In the genomic region with DNA sequence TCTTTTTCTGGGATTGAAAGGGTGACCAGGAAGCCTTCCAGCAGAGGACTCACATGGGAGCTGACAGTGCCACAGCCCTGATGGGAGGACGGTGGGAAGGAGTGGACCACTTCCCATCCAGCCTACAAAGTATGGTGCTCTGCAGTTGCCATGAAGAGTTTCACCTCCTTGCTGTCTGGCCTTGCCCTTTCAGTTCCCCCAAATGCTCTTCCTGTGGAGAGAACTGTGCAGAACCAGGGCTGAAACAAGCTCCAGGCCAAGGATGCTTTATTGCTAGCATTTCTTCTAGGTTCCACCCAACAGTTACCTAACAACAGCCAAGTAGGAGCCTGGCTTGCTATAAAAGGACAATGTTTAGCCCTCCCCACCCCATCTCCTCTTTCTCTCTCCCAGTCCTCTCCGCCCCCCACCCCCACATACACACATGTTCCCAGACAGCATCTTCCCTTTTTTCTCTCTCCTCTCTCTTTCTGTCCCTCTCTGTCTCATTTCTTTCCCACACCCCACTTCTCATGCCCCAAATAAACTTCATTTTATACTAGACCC, we compare ENCODE assay signal across 19 mouse cellular contexts. TPM values are rescaled to one million over a fixed set of nuclear protein-coding genes. Genes with fewer than 3 reads are reported as not detected.
DNase-seq lines count a peak whose midpoint lies in the region; ATAC-seq and TF ChIP-seq lines count a peak whose summit lies in the region.
"Had no signal": no experiment of that assay in that cellular context is flagged by ENCODE, and none has a peak within 500 bp of the region (broad histone marks: within the 10 kb centered on the region; RNA-seq: fewer than 3 reads in every experiment).

No protein-coding gene starts in this region.

- H3K27me3 ChIP-seq in embryonic facial prominence, embryonic 13.5 days = no peaks in the 10 kb centered on the region
- no peaks in the 10 kb centered on the region for H3K27me3 ChIP-seq in embryonic facial prominence, embryonic 10.5 days (replicated peaks; ENCODE audit: low read depth, poor library complexity, severe bottlenecking)
- H3K27me3 ChIP-seq in forebrain, embryonic 13.5 days = no peaks in the 10 kb centered on the region
- H3K27me3 ChIP-seq: forebrain, embryonic 12.5 days; liver, embryonic 15.5 days; midbrain, embryonic 15.5 days; stomach, embryonic 15.5 days had no signal

- TF ChIP-seq CTCF in left cerebral cortex, adult 2 months (IDR thresholded peaks at IDR 0.05) = no peak
- no peak for TF ChIP-seq CTCF in bone marrow macrophage, adult 2 months (IDR thresholded peaks at IDR 0.05; ENCODE audit: low read depth, low read length)

- intact Hi-C loops in left cerebral cortex, adult 2 months (cut with DNase I) = no loop called here
- intact Hi-C loops in left cerebral cortex, postnatal 14 days (cut with DNase I) = no loop called here

- 0 out of 2 replicates have a peak overlapping the region, but pooled peaks have one; percentile 3 for H3K9ac ChIP-seq in embryonic facial prominence, embryonic 13.5 days
- H3K9ac ChIP-seq in forebrain, embryonic 13.5 days = no peak overlapping the region
- H3K9ac ChIP-seq: forebrain, embryonic 12.5 days; liver, embryonic 15.5 days; midbrain, embryonic 15.5 days; stomach, embryonic 15.5 days had no signal

- no peak for DNase-seq in embryonic facial prominence, embryonic 10.5 days (ENCODE audit: low spot score)
- no peak for DNase-seq in left cerebral cortex, adult 2 months (ENCODE audit: extremely low spot score in 1 of 2, low spot score in 2 of 2)
- no peak for DNase-seq in left cerebral cortex, postnatal 14 days (ENCODE audit: low spot score in 2 of 2)
- DNase-seq: cerebellum, adult 11 months; heart, postnatal 4 days; kidney, adult 2 months; lung, postnatal 14 days; thymus, postnatal 25 days had no signal

- H3K4me1 ChIP-seq in embryonic facial prominence, embryonic 13.5 days = peaks cover 53% of the 10 kb centered on the region
- H3K4me1 ChIP-seq in embryonic facial prominence, embryonic 10.5 days = peaks cover 46% of the 10 kb centered on the region
- H3K4me1 ChIP-seq in bone marrow macrophage, adult 2 months (ENCODE audit: control insufficient read depth, insufficient read depth, low read length) = peaks cover 44% of the 10 kb centered on the region
- no peaks in the 10 kb centered on the region for H3K4me1 ChIP-seq in forebrain, embryonic 13.5 days
- H3K4me1 ChIP-seq: forebrain, embryonic 12.5 days; midbrain, embryonic 15.5 days had no signal

- no peak for ATAC-seq in embryonic facial prominence, embryonic 13.5 days (ENCODE audit: insufficient number of reproducible peaks, insufficient read depth, low FRiP score, low TSS enrichment, low read depth)
- peak; percentile 53 for ATAC-seq in megakaryocyte, adult 5-6 weeks (ENCODE audit: poor library complexity, severe bottlenecking)
- ATAC-seq in megakaryocyte-erythroid progenitor cell, adult 5-6 weeks (replicated peaks; ENCODE audit: low FRiP score, low TSS enrichment, poor library complexity, severe bottlenecking) = no peak
- ATAC-seq in forebrain, embryonic 13.5 days = no peak
- ATAC-seq: hindbrain, postnatal 0 days; midbrain, embryonic 15.5 days had no signal

- H3K36me3 ChIP-seq in embryonic facial prominence, embryonic 13.5 days = peaks cover 10% of the 10 kb centered on the region; the same call in 1 of the 2 replicates
- peaks cover 16% of the 10 kb centered on the region for H3K36me3 ChIP-seq in embryonic facial prominence, embryonic 10.5 days (replicated peaks)
- H3K36me3 ChIP-seq in forebrain, embryonic 13.5 days (ENCODE audit: poor library complexity, severe bottlenecking) = no peaks in the 10 kb centered on the region
- H3K36me3 ChIP-seq: forebrain, embryonic 12.5 days; liver, embryonic 15.5 days; midbrain, embryonic 15.5 days; stomach, embryonic 15.5 days had no signal

- no peak overlapping the region for H3K4me3 ChIP-seq in embryonic facial prominence, embryonic 13.5 days
- H3K4me3 ChIP-seq in embryonic facial prominence, embryonic 10.5 days = no peak overlapping the region
- H3K4me3 ChIP-seq in left cerebral cortex, adult 2 months = no peak overlapping the region
- no peak overlapping the region for H3K4me3 ChIP-seq in bone marrow macrophage, adult 2 months (ENCODE audit: insufficient read depth, low read length)
- no peak overlapping the region for H3K4me3 ChIP-seq in forebrain, embryonic 13.5 days
- H3K4me3 ChIP-seq: forebrain, embryonic 12.5 days; liver, embryonic 15.5 days; midbrain, embryonic 15.5 days; stomach, embryonic 15.5 days had no signal

- no peak overlapping the region for H3K4me2 ChIP-seq in embryonic facial prominence, embryonic 13.5 days
- H3K4me2 ChIP-seq in forebrain, embryonic 13.5 days = no peak overlapping the region
- H3K4me2 ChIP-seq: forebrain, embryonic 12.5 days; heart, embryonic 11.5 days; liver, embryonic 15.5 days; midbrain, embryonic 15.5 days; stomach, embryonic 15.5 days had no signal

- no peak for TF ChIP-seq POLR2A in bone marrow macrophage, adult 2 months (IDR thresholded peaks at IDR 0.05; ENCODE audit: borderline replicate concordance, low read depth, low read length)

- 88% methylated on average over 2 of the region's 2 CpGs for WGBS in embryonic facial prominence, embryonic 13.5 days
- WGBS in embryonic facial prominence, embryonic 10.5 days = 93% methylated on average over 2 of the region's 2 CpGs
- WGBS in forebrain, embryonic 13.5 days = 97% methylated on average over 2 of the region's 2 CpGs

- no peaks in the 10 kb centered on the region for H3K9me3 ChIP-seq in embryonic facial prominence, embryonic 13.5 days
- no peaks in the 10 kb centered on the region for H3K9me3 ChIP-seq in embryonic facial prominence, embryonic 10.5 days
- no peaks in the 10 kb centered on the region for H3K9me3 ChIP-seq in forebrain, embryonic 13.5 days (replicated peaks)
- H3K9me3 ChIP-seq: forebrain, embryonic 12.5 days; liver, embryonic 15.5 days; midbrain, embryonic 15.5 days; stomach, embryonic 15.5 days had no signal

- peak overlapping the region; percentile 39; the same call in 1 of the 2 replicates for H3K27ac ChIP-seq in embryonic facial prominence, embryonic 13.5 days
- no peak overlapping the region for H3K27ac ChIP-seq in embryonic facial prominence, embryonic 10.5 days (replicated peaks)
- H3K27ac ChIP-seq in left cerebral cortex, adult 2 months = peak overlapping the region; percentile 37; the same call in 1 of the 2 replicates
- peak overlapping the region; percentile 63 for H3K27ac ChIP-seq in bone marrow macrophage, adult 2 months (ENCODE audit: insufficient read depth, low read depth, low read length)
- H3K27ac ChIP-seq in forebrain, embryonic 13.5 days = no peak overlapping the region
- H3K27ac ChIP-seq: forebrain, embryonic 12.5 days; hindbrain, postnatal 0 days; midbrain, embryonic 15.5 days; stomach, embryonic 15.5 days had no signal

RNA-seq across cellular contexts. Expression of a gene that starts 16.3 kb away (rescaled TPM):
- polyA plus RNA-seq in embryonic facial prominence, embryonic 13.5 days (2015; fragmentation: Nextera tagmentation; extraction: Ambion mirVana) = 19.9 and 23.4 TPM in 2 replicates
- 12.0 and 12.7 TPM in 2 replicates for polyA plus RNA-seq in embryonic facial prominence, embryonic 10.5 days (2016; fragmentation: Nextera tagmentation; extraction: Ambion mirVana)
- total RNA-seq in left cerebral cortex, adult 2 months (2021) = 1 to 10 TPM; 7.4 to 7.9 TPM
- 1 to 10 TPM; 8.2 to 8.5 TPM for total RNA-seq in left cerebral cortex, postnatal 14 days (2021)
- 114 and 143 TPM in 2 replicates for polyA plus RNA-seq in bone marrow macrophage, adult 2 months (2012; ENCODE audit: insufficient read depth, insufficient read length, missing spikeins)
- total RNA-seq in megakaryocyte, adult 5-6 weeks (2015) = 123 and 139 TPM in 2 replicates
- 37.4 and 55.2 TPM in 2 replicates for total RNA-seq in megakaryocyte, adult 5-6 weeks (2017)
- total RNA-seq in megakaryocyte-erythroid progenitor cell, adult 5-6 weeks (2014; fragmentation: Nextera tagmentation) = 7.7 and 14.0 TPM in 2 replicates
- 3.9 and 9.6 TPM in 2 replicates for total RNA-seq in megakaryocyte-erythroid progenitor cell, adult 5-6 weeks (2017)
- polyA plus RNA-seq in forebrain, embryonic 13.5 days (2015; fragmentation: Nextera tagmentation; extraction: Ambion mirVana) = 2.4 and 2.8 TPM in 2 replicates

Comparison
In these comparisons a context has a peak if more than half of its experiments do, and no peak if none do; other contexts are left out.
1. H3K27ac ChIP-seq: peak in embryonic facial prominence, embryonic 13.5 days (single experiment), left cerebral cortex, adult 2 months (single experiment) and bone marrow macrophage, adult 2 months (single experiment); none in embryonic facial prominence, embryonic 10.5 days (single experiment) and forebrain, embryonic 13.5 days (single experiment).